8 mouse cellular contexts compared by ENCODE assay signal in genomic region chr10:3972237-3972636, GRCm38 (mm10). TPM values are rescaled to one million over a fixed set of nuclear protein-coding genes. Genes with fewer than 3 reads are reported as not detected.
DNase-seq lines count a peak whose midpoint lies in the region; ATAC-seq and TF ChIP-seq lines count a peak whose summit lies in the region.

No protein-coding gene starts in this region.

- H3K27me3 ChIP-seq in forebrain, embryonic 11.5 days (ENCODE audit: control insufficient read depth, insufficient read depth, low read length) = no peaks in the 10 kb centered on the region
- no peaks in the 10 kb centered on the region for H3K27me3 ChIP-seq in forebrain, embryonic 15.5 days
- no peaks in the 10 kb centered on the region for H3K27me3 ChIP-seq in lung, embryonic 16.5 days (ENCODE audit: control insufficient read depth, insufficient read depth, low read depth, low read length)
- no peaks in the 10 kb centered on the region for H3K27me3 ChIP-seq in hindbrain, postnatal 0 days (ENCODE audit: insufficient read depth, low read length)
- H3K27me3 ChIP-seq in midbrain, embryonic 15.5 days (replicated peaks) = no peaks in the 10 kb centered on the region

- no peak overlapping the region for H3K4me3 ChIP-seq in forebrain, embryonic 11.5 days (ENCODE audit: low read depth, low read length)
- H3K4me3 ChIP-seq in forebrain, embryonic 15.5 days = no peak overlapping the region
- no peak overlapping the region; the same call in 1 of the 2 replicates for H3K4me3 ChIP-seq in lung, embryonic 16.5 days (ENCODE audit: low read length)
- H3K4me3 ChIP-seq in hindbrain, postnatal 0 days (ENCODE audit: low read length) = peak overlapping the region; percentile 68
- H3K4me3 ChIP-seq in midbrain, embryonic 15.5 days = no peak overlapping the region

- 94% methylated on average over 9 of the region's 9 CpGs for WGBS in forebrain, embryonic 11.5 days
- WGBS in forebrain, embryonic 15.5 days = 91% methylated on average over 9 of the region's 9 CpGs
- 81% methylated on average over 9 of the region's 9 CpGs for WGBS in lung, embryonic 16.5 days
- 91% methylated on average over 9 of the region's 9 CpGs for WGBS in hindbrain, postnatal 0 days
- 89% methylated on average over 9 of the region's 9 CpGs for WGBS in midbrain, embryonic 15.5 days

- no peak overlapping the region for H3K9ac ChIP-seq in forebrain, embryonic 11.5 days (ENCODE audit: low read length)
- no peak overlapping the region for H3K9ac ChIP-seq in forebrain, embryonic 15.5 days (replicated peaks)
- H3K9ac ChIP-seq in lung, embryonic 16.5 days (ENCODE audit: low read length) = no peak overlapping the region
- no peak overlapping the region for H3K9ac ChIP-seq in hindbrain, postnatal 0 days (replicated peaks; ENCODE audit: low read length)
- H3K9ac ChIP-seq in midbrain, embryonic 15.5 days = no peak overlapping the region

- TF ChIP-seq CTCF in hindbrain, postnatal 0 days (IDR thresholded peaks at IDR 0.05; ENCODE audit: low read depth) = no peak

- no peaks in the 10 kb centered on the region for H3K4me1 ChIP-seq in forebrain, embryonic 11.5 days (replicated peaks; ENCODE audit: control insufficient read depth, insufficient read depth, low read length)
- peaks cover 9% of the 10 kb centered on the region; the same call in 1 of the 2 replicates for H3K4me1 ChIP-seq in forebrain, embryonic 15.5 days
- peaks cover 20% of the 10 kb centered on the region for H3K4me1 ChIP-seq in lung, embryonic 16.5 days (replicated peaks; ENCODE audit: control insufficient read depth, insufficient read depth, low read length)
- no peaks in the 10 kb centered on the region for H3K4me1 ChIP-seq in hindbrain, postnatal 0 days (ENCODE audit: insufficient read depth, low read length)
- H3K4me1 ChIP-seq in midbrain, embryonic 15.5 days = no peaks in the 10 kb centered on the region

- H3K9me3 ChIP-seq in forebrain, embryonic 11.5 days (ENCODE audit: control insufficient read depth, low read length) = no peaks in the 10 kb centered on the region
- no peaks in the 10 kb centered on the region for H3K9me3 ChIP-seq in forebrain, embryonic 15.5 days
- H3K9me3 ChIP-seq in lung, embryonic 16.5 days (ENCODE audit: control insufficient read depth, low read length) = no peaks in the 10 kb centered on the region
- no peaks in the 10 kb centered on the region for H3K9me3 ChIP-seq in hindbrain, postnatal 0 days (ENCODE audit: low read length)
- no peaks in the 10 kb centered on the region for H3K9me3 ChIP-seq in midbrain, embryonic 15.5 days

- no peak for ATAC-seq in forebrain, embryonic 11.5 days (replicated peaks; ENCODE audit: low FRiP score)
- ATAC-seq in forebrain, embryonic 15.5 days (replicated peaks) = no peak
- ATAC-seq in lung, embryonic 16.5 days (ENCODE audit: low read depth) = no peak
- ATAC-seq in hindbrain, postnatal 0 days = no peak
- ATAC-seq in midbrain, embryonic 15.5 days (replicated peaks) = no peak
- no peak for ATAC-seq in inflammation-experienced regulatory T-cells, adult 6 months

- no peaks in the 10 kb centered on the region for H3K36me3 ChIP-seq in forebrain, embryonic 11.5 days (ENCODE audit: control insufficient read depth, insufficient read depth, low read length)
- H3K36me3 ChIP-seq in forebrain, embryonic 15.5 days = no peaks in the 10 kb centered on the region
- H3K36me3 ChIP-seq in lung, embryonic 16.5 days (ENCODE audit: control insufficient read depth, insufficient read depth, low read length) = no peaks in the 10 kb centered on the region
- H3K36me3 ChIP-seq in hindbrain, postnatal 0 days (ENCODE audit: insufficient read depth, low read length) = no peaks in the 10 kb centered on the region
- no peaks in the 10 kb centered on the region for H3K36me3 ChIP-seq in midbrain, embryonic 15.5 days (replicated peaks)

- peak overlapping the region; percentile 60; the same call in 1 of the 2 replicates for H3K4me2 ChIP-seq in forebrain, embryonic 11.5 days (ENCODE audit: low read depth, low read length, severe bottlenecking)
- H3K4me2 ChIP-seq in forebrain, embryonic 15.5 days (replicated peaks) = no peak overlapping the region
- peak overlapping the region; percentile 75 for H3K4me2 ChIP-seq in lung, embryonic 16.5 days (ENCODE audit: low read depth, low read length)
- H3K4me2 ChIP-seq in hindbrain, postnatal 0 days (ENCODE audit: low read depth, low read length) = peak overlapping the region; percentile 87
- H3K4me2 ChIP-seq in midbrain, embryonic 15.5 days = peak overlapping the region; percentile 85

- DNase-seq in forebrain, embryonic 11.5 days (ENCODE audit: low spot score) = no peak
- DNase-seq in lung, postnatal 14 days = no peak
- DNase-seq in hindbrain, postnatal 0 days (ENCODE audit: low spot score) = no peak
- no peak for DNase-seq in adrenal gland, postnatal 14 days

- H3K27ac ChIP-seq in forebrain, embryonic 11.5 days (ENCODE audit: low read depth, low read length) = no peak overlapping the region
- no peak overlapping the region for H3K27ac ChIP-seq in forebrain, embryonic 15.5 days (replicated peaks)
- H3K27ac ChIP-seq in lung, embryonic 16.5 days (ENCODE audit: low read length) = no peak overlapping the region
- H3K27ac ChIP-seq in hindbrain, postnatal 0 days = peak overlapping the region; percentile 84; the same call in 1 of the 2 replicates
- H3K27ac ChIP-seq in midbrain, embryonic 15.5 days = no peak overlapping the region

RNA-seq across cellular contexts. Expression of gene Mthfd1l, which starts 0.7 kb away (rescaled TPM):
- polyA plus RNA-seq in forebrain, embryonic 11.5 days (2014; fragmentation: Nextera tagmentation; extraction: Ambion mirVana) = 16.2 and 16.6 TPM in 2 replicates
- polyA plus RNA-seq in forebrain, embryonic 15.5 days (2015; fragmentation: Nextera tagmentation; extraction: Ambion mirVana) = 3.6 and 3.7 TPM in 2 replicates
- polyA plus RNA-seq in lung, embryonic 16.5 days (2015; fragmentation: Nextera tagmentation; extraction: Ambion mirVana) = 12.7 and 14.2 TPM in 2 replicates
- 9.0 and 10.7 TPM in 2 replicates for total RNA-seq in hindbrain, postnatal 0 days (2014; rRNA removed)
- polyA plus RNA-seq in hindbrain, postnatal 0 days (2015; fragmentation: Nextera tagmentation; extraction: Ambion mirVana) = 7.4 and 7.6 TPM in 2 replicates
- 6.0 TPM in 2 replicates for polyA plus RNA-seq in midbrain, embryonic 15.5 days (2015; fragmentation: Nextera tagmentation; extraction: Ambion mirVana)
- total RNA-seq in adrenal gland, postnatal 14 days (2021) = 7.8 and 11.8 TPM in 2 replicates
- polyA plus RNA-seq in inflammation-experienced regulatory T-cells, adult 6 months (2017; shearing (Covaris generic)) = 10 to 100 TPM; 13.2 to 17.9 (median 15.8) TPM
